Mouse (Mus musculus) liver (tissue): ENCODE data around the gene Thrb.

Source experiments
- DNase-seq: peaks from one replicate; pipeline ENCODE4 v3.0.0-alpha.2; 2020; ENCODE audit warnings: mixed read lengths

The Thrb gene

DNA sequence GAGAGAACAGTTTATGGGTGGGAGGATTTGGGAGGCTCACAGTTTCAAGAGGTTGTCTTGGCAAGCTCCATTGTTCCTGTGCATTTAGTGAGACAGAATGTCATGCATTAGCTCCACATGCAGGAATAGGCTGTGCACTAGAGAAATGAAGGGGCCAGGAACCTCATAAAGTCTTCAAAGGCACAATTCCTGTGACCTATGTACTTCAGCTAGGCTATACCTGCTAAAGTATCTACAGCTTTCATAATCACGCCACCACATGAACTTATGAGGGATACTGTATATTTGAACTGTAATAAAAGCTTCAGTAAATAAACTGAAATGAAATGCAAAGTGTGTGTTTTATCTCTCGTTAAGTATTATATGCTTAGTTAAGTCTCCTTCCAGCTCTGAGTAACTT, 59.4 kb downstream of the Thrb start:
- DNase-seq = no peak

DNA sequence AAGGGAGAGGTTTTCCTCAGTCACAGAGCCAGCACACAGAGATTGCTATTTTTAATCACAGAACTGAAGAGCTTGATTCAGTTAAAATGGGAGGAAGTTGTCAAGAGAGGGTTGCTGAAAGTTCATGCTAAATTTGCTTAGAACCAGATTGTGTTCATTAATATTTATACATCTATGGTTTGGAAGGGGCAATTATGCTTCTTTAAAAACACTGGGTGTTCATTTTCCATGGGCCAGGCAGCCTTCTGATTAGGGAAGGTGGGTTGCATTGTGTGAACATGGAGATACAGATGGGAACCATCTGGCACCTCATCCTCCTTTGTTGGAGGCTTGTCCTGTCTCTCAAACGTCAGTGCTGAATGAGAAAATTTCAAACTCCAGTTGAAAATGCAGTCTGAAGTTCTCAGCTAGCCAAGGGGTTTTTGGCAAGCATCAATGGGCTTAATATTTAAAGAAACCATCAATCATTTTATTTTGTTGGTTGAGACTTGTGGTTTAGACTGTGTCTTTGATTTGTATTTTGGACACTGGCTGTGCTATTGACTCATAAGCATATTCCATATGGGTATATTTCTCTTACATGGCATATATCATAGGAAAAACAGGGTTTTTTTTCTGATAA, 62.9 kb downstream of the Thrb start:
- DNase-seq = no peak

DNA sequence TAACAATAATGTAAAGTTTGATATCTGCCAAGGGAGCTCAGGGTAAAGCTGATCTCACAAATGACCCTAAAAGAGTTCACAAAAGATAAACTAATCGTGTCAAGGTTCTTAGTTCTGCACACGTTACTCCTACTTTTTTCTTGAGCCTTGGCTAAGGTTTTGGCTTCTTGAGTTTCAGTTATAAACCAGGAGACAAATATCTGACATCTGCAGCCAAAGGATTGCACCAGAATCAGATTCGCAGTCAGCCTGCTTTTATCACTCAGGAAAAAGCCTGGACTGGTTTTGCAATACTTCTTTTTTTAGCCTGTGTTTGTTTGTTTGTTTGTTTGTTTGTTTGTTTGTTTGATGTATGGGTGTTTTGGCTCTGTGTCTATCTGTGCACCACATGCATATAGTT, 64.5 kb downstream of the Thrb start:
- DNase-seq = no peak

DNA sequence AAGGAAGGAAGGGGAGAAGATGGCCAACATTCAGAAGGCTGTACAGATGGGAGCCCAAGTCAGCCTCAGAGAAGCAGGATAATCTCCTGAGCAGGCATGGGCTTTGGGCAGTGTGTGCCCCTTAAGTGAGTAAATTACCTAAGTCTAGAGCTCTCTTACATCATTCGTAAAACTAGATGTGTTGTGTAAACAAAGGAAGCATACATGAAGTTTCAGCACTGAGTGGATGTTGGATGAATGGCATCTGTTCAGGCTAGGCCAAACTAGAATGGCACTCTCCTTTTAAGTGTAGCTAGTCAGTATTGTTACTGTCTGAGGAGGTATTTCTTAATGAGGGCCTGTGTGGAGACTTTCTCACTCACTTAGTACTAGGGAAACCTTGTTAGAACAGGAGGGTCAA, 66.8 kb downstream of the Thrb start:
- no peak for DNase-seq

DNA sequence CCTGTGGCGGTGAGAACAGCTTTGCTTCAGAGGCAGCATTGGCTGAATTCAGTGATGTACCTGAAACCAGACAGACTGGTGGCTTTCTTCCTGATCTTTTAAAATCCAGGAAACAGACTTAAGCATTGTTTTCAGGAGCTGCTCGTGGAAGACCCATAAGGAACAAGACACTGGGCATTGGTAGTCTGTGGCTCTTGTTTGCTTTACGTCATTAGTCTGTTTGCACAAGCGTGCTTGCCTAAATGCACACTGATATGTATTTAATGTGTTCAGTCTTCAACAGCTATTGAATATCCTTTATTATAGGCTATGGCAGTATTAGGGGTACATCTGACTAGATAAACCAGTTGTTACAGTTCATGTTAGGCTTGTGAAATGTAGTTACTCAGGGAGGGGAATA, 67.8 kb downstream of the Thrb start:
- no peak for DNase-seq

DNA sequence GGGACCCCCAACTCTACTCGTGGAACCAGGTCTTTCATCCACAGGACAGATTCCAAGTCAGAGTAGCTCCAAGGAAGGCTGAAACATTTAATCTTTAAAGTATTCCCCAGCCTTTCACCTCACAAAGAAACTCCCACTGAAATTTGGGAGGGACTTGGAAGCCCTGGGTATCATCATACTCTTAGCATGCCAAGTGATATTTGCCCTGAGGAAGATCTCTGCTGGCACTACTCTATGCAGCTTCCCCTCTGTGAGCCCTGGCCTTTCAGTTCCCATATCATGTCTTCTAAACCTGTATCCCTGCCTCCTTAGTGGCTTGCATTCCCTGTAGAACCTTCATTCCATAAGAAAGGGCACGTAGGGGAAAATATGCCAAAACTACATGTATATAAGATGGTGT, 68.8 kb downstream of the Thrb start:
- DNase-seq = no peak

GRCm38 (mm10) chr14:17731020-17731419, 71.0 kb downstream of the Thrb start:
- no peak for DNase-seq

- DNase-seq = no peak
Observed at GRCm38 (mm10) chr14:17733077-17733778, 73.2 kb downstream of the Thrb start.

DNA sequence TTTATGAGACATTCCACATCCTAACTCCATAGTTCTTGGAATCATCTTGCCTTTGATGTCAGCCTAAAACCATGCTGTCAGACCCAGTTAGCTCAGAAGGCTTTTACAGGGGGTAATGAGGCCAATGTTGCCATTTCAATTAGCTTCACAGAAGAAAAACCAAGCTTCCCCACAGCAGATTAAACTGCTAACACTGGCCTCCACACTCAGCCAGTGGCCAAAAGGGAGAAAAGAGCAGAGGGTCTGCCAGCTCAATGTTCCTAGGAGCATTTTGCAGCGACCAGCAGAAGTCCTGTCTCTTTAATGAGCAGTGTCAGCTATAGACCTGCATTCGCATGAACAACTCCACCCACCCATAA, 73.7 kb downstream of the Thrb start:
- no peak for DNase-seq

DNA sequence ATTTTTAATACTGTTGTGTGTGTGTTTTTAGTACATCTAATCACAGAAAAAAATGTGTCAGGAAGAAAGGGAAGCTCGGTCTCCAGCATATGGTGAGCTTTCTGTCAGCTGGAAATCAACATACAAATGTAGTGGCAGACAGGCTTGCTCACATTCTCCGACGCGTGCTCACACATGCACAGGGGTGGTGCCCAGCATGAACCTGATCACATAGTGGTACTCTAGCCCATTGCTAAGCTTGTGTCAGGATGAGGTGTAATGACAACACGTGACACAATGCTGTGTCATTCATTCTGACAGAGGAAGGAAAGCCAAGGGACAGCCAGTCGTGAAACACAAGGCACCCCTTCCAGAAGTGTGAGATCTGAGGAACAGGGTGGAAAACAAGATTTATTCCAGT, 75.4 kb downstream of the Thrb start:
- DNase-seq = no peak

DNA sequence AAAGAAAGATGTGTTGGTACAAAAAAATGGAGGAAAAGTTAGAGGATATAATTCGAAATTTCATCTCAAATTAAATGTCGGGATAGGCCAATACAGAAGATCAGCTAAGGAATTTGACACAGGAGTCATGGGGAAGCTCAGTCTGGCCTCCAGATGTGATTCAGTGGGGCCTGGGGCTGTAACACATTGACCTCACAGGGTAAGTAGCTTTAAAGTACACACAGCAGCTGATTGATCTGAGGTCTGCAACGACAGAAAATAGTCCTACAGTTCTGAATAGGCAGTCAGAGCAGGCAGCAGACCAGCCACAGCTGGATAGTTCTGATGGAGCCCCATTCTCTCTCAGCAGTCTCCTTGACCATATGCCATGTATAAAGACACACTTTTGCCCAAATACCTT, 80.8 kb downstream of the Thrb start:
- no peak for DNase-seq

GRCm38 (mm10) chr14:17742264-17742663, 82.2 kb downstream of the Thrb start:
- no peak for DNase-seq

DNA sequence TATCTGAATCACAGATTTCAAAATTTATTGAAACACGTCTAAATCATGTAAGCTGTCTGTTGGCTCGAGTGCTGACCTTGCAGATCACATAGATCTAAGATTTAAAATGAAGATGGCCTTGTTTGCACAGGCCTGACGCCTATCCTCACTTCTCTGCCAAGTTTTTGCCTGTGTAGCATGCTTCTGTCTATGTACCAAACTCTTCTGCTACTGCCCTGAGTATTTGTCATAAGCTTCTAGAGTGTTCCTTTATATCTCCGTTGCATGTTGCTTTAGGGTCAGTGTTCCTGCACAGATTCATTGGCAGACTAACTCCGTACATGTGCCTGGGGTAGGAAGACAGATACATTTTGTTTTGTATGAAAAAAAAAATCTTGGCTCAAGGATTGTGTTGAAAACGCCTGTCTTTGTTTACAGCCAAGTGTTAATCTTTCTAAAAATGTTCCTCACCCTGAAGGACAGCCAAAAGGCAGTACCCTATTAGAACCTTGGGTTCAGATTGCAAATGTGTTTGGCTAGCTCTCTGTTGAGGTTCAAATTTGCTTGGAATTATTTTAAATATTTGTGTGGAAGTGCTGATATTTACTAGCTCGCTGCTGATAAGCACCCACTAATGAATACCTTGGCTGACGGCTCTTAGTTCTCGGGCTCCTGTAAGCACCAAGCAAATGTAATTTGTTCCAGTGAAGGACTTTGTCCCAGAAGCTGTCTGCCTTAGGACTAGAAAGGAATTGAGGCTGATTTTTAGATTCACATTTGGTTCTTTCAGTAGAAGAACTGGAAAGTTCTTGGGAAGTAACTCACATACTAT, 83.0 kb downstream of the Thrb start:
- DNase-seq = no peak

DNA sequence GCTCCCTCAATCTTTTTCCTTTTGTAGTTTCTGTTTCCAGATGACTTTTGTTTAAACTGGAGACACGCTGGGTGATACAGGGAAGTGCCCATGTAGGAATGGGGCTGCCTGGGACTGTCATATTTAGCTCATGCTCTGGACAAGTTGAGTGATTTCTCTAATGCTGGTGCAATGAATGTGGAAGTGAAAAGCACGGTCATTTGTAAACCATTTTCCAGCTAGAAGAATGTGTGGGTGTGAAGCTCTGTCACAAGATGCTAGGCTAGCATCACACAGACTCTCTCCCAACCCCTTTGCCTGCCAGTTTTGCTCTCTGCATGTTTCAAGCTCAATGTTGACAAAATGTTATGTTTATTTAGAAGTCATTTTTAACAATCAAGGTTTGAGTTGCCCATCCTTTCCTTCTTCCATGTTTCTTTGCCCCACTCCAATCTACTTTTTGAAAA, 83.7 kb downstream of the Thrb start:
- no peak for DNase-seq

DNA sequence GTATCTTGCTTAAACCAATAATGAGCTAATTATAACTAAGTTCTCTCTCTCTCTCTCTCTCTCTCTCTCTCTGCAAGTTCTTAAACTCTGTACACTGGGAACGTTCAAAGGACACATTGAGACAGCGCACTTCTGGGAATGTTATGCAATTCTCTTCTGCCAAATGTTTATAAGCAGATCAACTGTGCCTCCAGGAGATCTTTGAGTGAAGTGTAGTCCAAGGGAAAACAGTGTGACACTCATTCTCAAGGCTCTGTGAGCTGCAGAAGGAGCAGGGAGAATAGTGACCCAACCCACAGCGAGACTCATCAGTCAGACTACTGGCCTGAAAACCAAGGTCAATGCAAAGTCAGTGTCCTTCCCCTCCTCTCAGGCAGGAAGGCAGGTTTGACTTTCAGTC, 87.9 kb downstream of the Thrb start:
- no peak for DNase-seq

DNA sequence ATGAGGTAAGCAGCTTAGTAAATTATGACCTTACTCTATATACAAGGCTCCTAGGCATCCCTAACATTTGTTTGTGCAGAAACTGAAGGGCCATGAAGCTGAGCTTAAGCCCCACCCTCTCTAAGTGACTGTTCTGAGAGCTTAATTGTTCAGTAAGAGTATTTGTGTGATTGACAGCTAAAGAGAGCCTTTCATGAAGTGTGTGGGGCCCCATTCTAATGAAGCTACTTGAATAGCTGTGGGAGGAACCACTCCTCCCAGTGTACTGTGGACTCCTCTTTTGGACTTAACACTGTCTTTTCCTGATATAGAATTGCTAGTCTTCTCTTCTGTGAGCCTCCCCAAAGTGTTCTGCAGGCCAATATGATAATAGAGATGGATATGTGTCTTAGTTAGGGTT, 88.9 kb downstream of the Thrb start:
- no peak for DNase-seq

- no peak for DNase-seq
Observed at GRCm38 (mm10) chr14:17751911-17752310, 91.8 kb downstream of the Thrb start.

- no peak for DNase-seq
Observed at GRCm38 (mm10) chr14:17753429-17753828, 93.4 kb downstream of the Thrb start.

DNA sequence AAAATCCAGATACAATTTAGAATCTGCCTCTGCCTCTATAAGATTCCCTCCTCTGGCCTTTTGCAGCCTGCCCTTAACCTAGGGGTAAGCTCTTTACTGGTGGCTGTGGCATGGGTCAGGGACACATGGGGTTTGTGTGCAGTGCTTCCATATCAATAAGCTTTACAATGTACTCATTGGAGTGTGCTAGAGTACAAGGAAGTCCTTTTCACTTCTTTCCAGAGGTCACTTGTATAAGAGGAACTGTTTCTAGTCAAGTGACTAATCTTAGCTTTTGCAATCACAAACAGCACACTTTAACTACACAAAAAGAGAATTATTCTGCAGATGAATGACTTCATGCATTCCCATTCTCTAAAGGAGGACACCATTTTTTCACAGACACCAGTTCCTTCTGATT, 96.7 kb downstream of the Thrb start:
- DNase-seq = no peak

DNA sequence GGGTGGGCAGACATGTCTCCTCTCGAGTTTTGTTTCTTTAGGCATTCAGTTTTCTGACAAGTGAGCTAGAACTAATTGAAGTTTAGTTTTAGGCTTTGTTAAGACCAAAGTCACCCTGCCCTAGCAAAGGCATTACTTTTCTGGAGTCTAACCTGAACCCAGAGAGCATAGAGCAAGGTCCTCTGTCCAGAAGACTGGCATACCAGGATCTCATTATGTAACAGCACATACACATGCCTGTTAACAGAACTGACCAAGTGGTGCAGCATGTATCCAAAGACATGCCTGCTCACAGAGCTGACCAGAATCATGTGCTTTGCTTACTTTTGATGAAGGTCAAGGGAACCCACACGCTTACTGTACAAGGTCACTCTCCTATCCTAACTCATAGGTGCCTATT, 107.9 kb downstream of the Thrb start:
- no peak for DNase-seq

GRCm38 (mm10) chr14:17774404-17774803, 114.3 kb downstream of the Thrb start:
- no peak for DNase-seq

DNA sequence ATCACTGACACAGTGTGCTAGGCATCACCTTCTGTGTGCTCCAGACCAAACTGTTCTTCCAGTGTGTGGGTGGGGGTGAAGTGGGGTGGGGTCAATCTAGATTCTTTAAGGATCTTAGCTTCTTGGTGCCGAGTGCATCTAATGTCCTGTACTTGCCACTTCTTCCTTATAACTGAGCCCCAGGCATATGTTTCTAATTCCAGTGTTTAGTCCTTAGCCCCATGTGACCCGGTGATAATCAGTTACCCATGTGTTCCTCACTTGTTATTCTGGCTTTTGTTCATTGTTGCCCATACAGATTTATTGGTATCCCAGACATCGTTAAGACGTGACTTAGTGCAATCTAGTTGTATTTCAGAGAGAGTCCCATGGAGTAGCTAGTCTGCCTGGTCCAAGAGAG, 121.9 kb downstream of the Thrb start:
- DNase-seq = no peak

- DNase-seq = no peak
Observed at GRCm38 (mm10) chr14:17784207-17784806, 124.2 kb downstream of the Thrb start.

DNA sequence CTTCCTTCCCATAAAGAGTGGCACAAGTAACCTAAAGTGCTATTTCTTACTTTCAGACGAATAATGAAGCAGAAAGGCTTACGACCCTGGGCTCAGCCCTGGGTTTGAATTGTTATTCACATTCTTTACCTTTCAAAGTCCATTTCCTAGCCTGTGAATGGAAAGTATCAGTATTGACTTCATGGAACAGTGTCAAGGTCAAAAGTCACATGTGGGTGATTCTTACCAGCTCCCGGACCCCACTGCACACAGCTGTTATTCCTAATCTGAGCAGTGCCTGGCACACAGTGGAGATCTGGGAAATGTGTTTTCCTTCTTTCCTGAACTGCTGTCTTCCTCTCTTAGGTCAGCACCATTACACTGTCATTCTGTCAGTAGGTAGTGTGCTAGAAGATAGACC, 125.3 kb downstream of the Thrb start:
- no peak for DNase-seq
